Mouse (Mus musculus): Measurements from ENCODE around the gene Pkd1l2.

Pkd1l2 gene

GRCm38 (mm10) chr8:117082947-117083559 is 804 bp upstream of the Pkd1l2 start:
- peak; percentile 64 for DNase-seq

DNA sequence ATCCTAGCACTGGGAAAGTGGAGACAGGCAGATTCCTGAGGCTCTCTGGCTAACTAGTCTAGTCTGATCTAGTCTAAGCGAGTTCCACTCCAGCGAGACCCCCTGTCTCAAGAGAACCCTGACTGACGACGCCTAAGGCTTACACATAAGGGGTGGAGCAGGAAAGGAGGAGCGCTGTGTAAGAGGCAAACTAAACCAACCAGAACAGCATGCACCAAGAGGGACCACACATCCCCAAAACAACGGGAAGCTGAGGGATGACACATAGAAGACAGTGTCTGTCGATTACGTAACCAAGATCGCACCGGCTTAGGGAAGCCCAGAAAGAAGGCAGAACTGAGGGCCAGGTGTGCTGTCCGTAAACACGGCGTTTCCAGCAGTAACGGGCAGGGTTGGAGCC is 2.6 kb downstream of the Pkd1l2 start:
- no peak for DNase-seq

DNA sequence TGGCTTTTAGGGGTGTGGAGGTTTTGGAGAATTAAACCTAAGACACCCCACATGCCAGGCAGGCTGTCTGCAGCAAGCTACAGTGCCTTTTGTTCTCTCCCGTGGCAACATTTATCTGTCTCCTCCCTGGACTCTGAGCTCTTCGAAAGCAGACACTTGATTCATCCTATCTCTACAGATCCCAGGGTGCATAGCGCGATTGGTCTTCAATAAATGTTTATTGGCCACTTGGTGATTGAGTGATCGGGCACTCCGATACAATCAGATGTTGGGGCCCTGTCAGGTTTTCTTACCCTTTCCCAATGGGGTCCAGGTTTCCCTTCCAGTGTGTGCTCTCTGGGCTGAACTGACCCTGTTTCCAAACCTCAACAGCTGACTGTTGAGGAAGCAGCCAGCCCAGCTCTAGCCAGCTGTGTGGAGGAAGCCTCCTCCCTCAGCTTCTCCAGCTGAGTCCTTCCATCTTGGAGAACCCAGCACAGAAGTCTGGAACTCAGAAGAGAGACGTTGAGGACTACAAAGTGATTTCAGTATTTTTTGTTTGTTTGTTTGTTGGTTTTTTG is 3.8 kb downstream of the Pkd1l2 start:
- no peak for DNase-seq

DNA sequence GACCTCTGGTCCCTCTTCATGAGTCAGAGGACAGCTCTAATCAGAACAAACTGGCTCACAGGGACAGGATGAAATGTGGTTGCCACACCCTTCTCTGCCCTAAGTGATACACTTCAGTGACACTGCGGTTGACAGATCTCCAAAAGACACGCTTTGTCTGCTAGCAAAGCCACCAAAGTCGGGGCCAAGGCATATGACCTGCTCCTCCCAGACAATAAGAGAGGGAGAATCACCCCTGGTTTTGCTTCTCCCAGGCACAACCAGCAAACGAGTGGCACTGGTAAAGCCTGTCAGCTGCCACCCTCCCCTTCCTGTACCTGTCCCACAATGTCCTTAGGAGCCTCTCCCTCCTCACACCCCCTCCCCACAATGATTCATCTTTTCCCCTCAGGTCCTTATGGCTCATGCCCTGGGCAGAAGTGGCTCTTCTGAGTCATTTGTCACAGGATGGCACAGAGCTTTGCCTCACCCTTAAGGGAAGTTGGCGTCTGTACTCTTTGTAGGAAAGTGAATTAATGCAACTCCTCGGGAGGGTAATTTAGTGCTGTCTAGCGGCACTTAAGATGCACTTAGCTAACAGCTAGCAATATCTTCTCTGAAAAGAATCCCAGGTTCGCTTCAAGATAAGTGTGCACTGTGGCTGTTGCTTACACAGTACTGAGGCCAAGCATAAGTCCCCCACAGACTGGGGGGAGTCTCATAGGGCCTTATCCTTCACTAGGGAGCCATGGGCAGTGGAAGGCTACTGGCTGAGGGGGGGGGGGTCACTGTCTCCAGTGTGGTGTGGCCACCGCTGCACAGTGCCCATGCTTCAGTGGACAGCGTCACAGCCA is 7.7 kb downstream of the Pkd1l2 start:
- DNase-seq = peak; percentile 75

GRCm38 (mm10) chr8:117069708-117070107 is 12.5 kb downstream of the Pkd1l2 start:
- peak; percentile 33 for DNase-seq

DNA sequence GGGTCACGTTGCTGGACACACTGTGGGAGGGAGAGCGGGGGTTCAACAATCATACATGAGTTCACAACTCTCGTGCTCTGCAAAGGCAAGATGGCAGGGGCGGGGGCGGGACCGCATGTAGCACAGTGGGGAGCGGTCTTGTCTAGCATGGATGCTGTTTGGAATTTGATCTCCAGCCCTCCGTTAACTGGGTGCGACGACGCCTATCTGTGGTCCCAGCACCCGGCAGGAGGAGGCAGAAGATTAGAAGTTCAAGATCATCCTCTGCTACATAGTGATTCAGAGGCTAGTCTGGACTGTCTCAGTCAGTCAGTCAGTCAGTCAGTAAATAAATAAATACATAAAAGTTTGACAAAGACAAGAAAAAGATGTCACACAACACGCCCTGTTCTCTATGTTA is 14.0 kb downstream of the Pkd1l2 start:
- DNase-seq = no peak

GRCm38 (mm10) chr8:117067396-117067795 is 14.9 kb downstream of the Pkd1l2 start:
- no peak for DNase-seq

- DNase-seq = no peak
Measured at GRCm38 (mm10) chr8:117066955-117067354, 15.3 kb downstream of the Pkd1l2 start.

DNA sequence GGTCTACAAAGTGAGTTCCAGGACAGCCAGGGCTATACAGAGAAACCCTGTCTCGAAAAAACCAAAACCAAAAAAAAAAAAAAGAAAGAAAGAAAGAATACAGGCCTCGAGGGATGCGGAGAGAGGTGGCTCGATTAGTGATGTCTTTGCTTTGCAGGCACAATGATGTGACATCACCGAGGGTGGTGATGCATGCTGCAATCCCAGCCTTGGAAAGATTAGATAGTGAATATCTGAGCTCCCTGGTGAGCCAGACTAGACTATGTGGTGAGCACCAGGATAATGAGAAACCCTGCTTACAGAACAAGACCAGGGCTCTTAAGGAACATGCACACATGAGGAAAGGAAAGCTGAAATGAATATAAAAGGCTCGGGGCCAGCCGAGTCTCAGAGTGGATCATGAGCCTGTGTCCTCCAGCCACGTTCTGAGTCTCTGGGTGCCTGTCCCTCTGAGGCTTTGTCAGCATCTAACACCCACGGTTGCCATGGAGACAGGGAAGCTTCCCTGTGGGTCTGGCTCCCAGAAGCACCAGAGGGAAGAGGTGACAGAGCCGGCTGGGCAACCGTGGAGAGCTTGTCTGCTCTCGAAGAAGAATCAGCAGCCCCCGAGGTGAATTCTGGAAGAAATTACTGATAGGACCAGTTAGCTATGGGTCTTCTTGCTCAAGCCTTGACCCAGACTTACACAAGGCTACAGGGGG is 20.9 kb downstream of the Pkd1l2 start:
- no peak for DNase-seq

- DNase-seq = no peak
Measured at GRCm38 (mm10) chr8:117060306-117060705, 21.9 kb downstream of the Pkd1l2 start.

DNA sequence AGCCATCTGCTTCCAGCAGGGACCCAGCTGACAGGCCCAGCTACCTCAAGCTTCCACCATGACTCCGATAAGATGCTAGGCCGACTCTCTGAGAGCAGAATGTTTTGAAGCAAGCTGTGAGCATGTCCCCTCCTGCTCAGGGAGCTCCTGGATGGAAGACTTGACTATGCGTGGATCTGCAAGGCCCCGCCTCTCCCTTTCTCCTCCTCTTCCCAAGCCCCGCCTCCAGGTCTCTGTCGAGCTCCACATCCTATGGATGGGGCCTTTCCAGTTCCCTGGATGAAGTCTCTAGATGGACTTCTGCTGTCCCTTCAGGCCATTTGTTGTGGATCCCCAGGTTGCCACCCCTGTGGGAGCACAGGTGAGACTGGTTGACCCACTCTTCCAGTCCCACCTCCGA is 23.2 kb downstream of the Pkd1l2 start:
- DNase-seq = no peak

- DNase-seq = no peak
Measured at GRCm38 (mm10) chr8:117055097-117055496, 27.2 kb downstream of the Pkd1l2 start.

DNA sequence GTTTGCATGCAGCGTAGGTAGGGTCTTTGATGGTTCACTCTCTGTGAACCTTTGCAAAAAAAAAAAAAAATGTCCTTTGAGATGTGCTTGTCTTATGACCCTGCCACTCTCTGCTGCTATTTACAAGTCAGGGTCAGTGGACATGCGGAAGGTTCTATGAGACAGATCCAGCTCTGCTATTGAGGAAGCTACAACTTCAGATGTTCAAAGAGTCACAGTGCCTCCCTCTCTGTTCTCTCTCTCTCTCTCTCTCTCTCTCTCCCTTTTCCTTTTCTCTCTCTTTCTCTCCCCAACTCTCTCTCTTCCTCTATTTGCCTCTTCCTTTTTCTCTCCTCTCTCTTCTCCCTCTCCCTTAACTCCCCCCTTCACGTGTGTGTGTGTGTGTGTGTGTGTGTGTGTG is 28.1 kb downstream of the Pkd1l2 start:
- no peak for DNase-seq

- DNase-seq = peak; percentile 57
Measured at GRCm38 (mm10) chr8:117053135-117054079, 28.8 kb downstream of the Pkd1l2 start.

DNA sequence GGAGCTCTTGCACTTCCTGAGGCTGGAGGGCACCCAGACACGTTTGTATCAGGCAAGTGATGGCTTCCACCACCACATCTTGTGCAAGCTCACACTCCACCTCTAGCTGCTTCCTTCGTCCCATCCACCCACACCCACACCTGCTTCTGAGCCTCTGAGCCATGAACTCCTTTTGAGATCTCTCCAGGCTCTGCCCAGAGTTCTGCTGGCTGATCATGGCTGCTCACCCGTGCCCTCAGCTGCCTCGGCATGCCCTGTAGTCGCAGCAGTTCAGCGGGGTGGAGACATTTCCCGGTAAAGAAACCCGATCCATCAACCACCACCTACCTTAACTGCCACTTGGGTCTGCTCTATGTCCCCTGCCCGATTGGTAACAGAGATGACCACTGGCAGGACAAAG is 30.9 kb downstream of the Pkd1l2 start:
- DNase-seq = no peak

GRCm38 (mm10) chr8:117050763-117051162 is 31.5 kb downstream of the Pkd1l2 start:
- no peak for DNase-seq

- no peak for DNase-seq
Measured at GRCm38 (mm10) chr8:117049444-117049843, 32.8 kb downstream of the Pkd1l2 start.

GRCm38 (mm10) chr8:117043584-117043983 is 38.7 kb downstream of the Pkd1l2 start:
- DNase-seq = no peak

GRCm38 (mm10) chr8:117039843-117040242 is 42.4 kb downstream of the Pkd1l2 start:
- no peak for DNase-seq

DNA sequence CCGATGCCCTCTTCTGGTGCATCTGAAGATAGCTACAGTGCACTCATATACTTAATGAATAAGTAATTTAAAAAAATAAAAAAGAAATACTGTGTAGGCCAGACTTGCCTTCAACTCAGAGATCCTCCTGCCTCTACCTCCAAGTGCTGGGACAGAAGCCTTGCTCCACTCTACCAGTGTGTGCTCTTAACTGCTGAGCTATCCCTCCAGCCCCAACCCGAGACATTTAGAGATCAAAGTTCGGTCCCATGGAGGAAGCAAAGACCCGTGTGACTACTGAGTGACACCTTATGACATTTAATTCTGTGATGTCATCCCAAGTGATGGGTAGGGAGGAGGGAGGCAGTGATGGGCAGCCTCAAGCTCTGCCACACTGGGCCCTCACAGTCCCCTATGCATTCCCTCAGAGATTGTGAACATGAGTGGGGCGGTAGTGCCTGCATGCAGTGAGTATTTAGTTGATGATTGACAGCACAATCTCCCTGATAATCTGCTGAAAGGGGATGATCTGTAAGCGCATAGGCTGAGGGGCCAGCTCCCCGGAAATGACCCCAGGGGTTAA is 44.8 kb downstream of the Pkd1l2 start:
- DNase-seq = no peak

DNA sequence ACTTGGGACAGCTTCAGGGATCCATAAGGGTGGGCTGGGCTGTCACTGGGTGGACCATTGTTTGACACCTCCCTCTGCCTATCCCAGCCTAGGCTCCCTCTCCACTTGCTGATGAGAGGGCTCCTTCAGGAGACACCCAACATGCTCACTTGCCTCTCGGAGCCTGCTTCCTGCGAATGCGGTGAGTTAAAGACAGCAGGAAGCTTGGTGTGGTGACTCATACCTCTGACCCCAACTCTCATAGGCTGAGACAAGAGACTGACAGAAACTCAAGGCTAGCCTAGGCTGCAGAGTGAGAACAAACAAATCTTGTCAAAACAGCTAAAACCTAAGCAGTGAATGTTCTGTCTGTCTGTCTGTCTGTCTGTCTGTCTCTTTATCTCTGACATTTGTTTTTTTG is 48.9 kb downstream of the Pkd1l2 start:
- no peak for DNase-seq

DNA sequence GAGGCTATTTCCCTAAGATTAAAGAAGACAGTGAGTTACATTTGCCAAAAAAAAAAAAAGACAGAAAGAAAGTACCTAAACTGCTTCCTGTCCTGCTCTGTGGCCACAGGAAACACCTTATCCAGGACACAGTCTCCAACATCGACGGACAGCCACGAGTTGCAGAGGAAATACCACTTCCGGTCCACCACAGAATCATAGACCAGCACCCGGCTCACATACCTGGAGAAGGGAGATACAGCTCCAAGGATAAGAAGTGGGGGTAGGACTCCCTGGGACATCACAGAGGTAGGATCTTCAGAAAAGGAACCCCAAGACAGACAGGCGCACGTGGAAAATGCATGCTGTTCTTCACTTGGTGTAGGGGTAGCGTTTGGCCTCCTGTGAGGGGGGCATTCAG is 49.6 kb downstream of the Pkd1l2 start:
- DNase-seq = no peak
